Mouse (Mus musculus) layer of hippocampus, postnatal 14 days (tissue): ENCODE measurements around the gene Gm29776. TPM values are rescaled to one million over a fixed set of nuclear protein-coding genes. Genes with fewer than 3 reads are reported as not detected.

Experiments used
- DNase-seq, 2 experiments: peaks; one replicate each; pipeline ENCODE4 v3.0.0; 2021 to 2022; ENCODE audit warnings: low spot score in 2 of 2, mixed read lengths in 1 of 2
- microRNA-seq, 2 experiments: library from miRNA; unstranded; fragments of <30 nt; microRNA quantifications; one replicate each; pipeline ENCODE4 v1.2.0; 2021
- total RNA-seq, 2 experiments: library from RNA; stranded (reverse); gene quantifications; 2 replicates each; pipeline ENCODE4 v1.2.3; 2021

Gene Gm29776
- total RNA-seq, 2 experiments from 2014 or later: 0.21 TPM; not detected in 1

DNA sequence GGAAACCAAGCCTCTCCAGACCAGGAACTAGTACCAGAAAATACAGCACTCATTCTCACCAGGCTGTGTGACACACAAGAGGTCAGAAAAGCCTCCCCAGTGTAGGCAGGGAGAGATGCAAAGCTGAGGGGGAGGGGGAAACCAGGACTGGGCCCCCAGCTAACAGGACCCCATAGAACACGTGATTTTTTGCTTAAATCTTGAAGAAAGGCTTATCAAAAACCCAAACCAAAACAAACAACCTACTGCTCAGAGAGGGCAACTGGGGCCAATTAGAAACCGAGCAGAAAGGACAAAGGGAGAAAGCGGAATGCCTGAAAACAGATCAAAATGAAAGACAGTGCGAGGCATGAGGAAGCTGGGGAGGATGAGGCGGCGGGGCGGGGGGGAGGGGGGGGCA lies 45.8 kb downstream of the Gm29776 start:
- DNase-seq: no peak

DNA sequence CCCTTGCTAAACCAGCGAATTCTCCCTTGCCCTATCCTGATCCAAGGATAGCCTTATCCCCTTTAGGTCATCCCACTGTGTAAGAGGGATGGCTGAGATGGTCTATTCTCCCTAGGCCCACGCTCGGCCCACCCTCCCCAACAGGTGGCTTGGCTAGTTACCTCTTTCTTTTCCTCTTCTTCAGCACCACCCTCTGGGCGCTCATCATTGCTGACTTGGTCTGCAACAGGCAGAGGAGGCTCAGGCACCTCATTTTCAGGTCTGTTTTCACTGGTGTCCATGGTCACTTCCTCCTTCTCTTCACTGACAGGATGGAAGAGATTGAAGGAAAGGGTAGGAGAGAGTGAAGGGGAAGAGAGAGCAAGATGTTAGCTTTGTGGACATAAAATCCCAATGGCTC lies 47.1 kb downstream of the Gm29776 start:
- no peak for DNase-seq

DNA sequence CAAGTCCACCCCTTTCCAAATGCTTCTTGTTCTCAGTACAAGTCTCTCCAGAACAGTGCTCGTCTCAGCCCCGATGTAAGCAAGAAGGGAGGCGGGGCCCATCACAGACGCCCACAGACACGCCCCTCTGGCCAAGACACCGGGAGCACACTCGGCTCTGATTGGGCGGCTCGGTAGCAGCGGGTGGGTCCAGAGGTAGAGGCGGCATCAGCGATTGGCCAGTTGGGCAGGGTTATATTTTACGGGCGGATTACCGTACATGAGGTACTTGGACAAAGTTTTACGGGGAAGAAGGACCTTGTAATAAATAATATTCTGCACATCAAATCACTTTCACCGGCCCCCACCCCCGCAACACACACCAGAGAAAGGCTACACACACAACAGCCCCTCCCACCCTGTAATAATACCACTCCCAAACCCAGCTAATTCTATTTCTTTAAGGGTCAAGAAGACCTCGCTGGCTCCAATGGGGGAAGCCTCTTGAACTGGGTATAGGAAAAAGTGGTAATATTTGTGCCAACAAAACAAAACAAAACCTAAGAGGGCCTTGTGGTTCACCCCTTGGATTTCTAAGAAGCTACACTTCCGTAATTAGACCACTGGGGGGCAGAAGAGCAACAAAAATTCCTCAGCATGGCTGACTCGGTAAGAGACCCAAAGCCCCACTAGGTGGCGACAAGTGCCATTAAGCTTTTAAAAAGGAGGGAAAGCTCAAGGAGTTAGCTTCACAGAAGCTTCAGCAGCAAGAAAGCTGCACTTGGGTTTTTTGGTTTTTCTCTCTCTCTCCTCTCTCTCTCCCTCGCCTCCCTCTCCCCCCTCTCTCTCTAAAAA lies 47.8 kb downstream of the Gm29776 start:
- DNase-seq: peak; percentile 71 to 91

DNA sequence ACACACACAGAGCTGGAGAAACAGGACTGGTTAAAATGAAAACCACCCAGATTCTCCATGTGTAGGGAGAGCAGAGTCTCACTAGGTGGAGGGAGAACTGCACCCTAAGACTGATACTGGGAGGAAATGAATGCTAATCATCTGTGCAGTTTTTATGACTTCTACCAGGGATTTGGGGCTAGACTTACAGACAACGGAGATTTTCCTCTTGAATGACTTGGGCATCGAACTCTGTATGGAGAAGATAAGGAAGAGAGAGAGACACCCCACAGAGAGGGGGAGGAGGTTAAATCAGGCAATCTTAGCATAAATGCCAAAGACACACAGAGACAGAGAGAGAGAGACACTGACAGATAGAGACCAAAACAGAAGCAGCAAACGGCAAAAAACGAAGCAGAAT lies 50.7 kb downstream of the Gm29776 start:
- DNase-seq: no peak

DNA sequence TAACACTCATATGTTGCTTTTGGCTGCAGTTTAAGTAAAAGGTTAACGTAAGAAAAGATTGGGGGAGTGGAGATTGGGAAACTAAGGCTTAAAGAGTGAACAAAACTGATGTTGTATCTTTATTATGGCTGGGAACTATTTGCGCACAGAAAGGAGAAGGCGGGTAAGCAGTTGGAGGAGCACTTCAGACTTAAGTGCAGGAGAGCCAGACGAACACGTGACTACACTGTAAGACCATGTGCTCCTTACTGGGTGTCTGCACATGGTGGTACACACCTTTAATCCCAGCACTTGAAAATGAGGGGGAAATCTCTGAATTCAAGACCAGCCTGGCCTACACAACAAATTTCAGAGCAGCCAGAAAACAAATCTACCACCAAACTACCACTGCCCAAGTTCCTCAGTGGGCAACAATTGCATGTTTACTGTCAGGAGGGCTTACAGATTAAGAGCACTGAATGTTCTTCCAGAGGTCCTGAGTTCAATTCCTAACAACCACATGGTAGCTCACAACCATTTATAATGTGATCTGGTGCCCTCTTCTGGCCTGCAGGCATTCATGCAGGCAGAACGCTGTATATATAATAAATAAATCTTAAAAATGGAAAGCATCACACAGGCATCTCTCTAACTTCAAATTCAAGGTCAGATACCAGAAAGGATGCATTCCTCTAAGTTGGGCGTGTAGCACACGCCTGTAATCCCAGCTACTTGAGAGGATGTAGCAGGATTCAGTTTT lies 51.6 kb downstream of the Gm29776 start:
- DNase-seq: no peak

DNA sequence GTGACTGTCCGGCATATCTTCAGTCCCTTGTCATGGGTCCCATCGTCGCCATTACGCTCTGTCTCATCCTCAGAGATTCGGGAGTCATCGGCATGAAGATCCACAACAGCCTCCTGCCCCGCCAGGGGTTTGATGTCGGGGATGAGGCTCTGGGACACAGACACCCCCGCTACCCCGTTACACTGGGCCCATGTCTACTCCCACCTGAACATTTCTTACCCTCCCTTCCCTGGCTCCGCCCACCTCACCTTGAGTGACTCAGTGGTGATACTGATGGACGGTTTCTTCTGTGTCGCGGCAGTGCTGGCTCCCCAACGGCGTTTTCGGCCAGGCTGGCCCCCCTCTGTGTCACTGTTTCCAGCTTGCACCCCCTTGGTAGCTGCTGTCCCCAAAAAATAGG lies 52.2 kb downstream of the Gm29776 start:
- no peak for DNase-seq

DNA sequence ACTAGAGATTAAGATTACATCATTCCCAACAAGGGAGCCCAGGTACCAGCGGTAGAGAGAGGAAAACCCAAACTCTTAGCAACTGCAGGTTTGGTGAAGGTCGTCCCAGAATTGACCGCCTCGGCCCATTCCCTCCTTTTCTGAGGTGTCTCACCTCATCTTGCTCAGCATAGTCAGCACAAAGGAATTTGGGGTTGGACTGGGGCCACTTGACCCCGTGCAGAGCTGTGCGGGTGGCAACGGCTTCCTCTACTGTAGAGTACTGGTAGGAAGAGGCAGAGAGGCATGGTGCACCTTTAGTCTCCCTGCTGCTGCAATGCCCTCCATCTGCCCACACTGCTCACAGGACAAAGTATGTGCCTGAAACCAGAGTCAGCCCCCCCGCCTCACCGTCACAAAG lies 54.3 kb downstream of the Gm29776 start:
- no peak for DNase-seq

DNA sequence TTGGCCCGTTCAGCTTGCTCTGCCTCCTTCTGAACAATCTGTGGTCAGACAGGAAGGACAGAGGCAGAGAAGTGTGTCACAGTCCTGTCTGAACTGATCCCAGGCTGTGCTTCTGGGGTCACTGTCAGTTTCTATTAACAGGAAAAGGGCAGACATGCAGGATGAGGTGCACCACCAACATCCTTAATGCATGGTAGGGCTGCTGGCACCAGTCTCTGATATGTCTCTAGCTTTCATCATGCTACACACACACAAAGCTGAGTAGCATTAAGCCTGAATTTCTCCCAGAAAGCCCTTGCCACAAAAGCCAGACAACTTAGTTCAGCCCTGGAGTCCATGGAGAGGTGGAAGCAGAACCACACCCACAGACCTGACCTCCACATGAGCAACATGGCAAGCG lies 55.6 kb downstream of the Gm29776 start:
- no peak for DNase-seq

Small RNA genes lying within 50 kb of the gene (microRNA-seq; reads per million reads assigned to microRNA genes)
- 0 to 1.4 reads per million in 2 experiments for gene Mir6948

Other genes with a start within 250 kb of the Gm29776 start
- gene Lrp10, start 234.7 kb downstream of the Gm29776 start, total RNA-seq: 10 to 100 TPM; 40.3 to 45.1 TPM
- gene Rem2, start 222.7 kb downstream of the Gm29776 start, total RNA-seq: 10 to 100 TPM; 31.3 to 33.2 TPM
- 10 to 100 TPM; 74.9 to 75.2 TPM for gene Prmt5, start 181.3 kb downstream of the Gm29776 start, total RNA-seq
- 1 to 10 TPM; 4.1 to 4.2 TPM for gene Haus4, start 144.2 kb downstream of the Gm29776 start, total RNA-seq
- 1 to 10 TPM; 2.6 to 3.2 TPM for gene Ajuba, start 121.3 kb downstream of the Gm29776 start, total RNA-seq
- 1 to 10 TPM; 4.3 to 5.6 TPM for gene 4931414P19Rik, start 92.8 kb downstream of the Gm29776 start, total RNA-seq
- gene Psmb5, start 80.8 kb downstream of the Gm29776 start, total RNA-seq: 100 to 1,000 TPM; 211 to 215 TPM
- under 1 TPM; 0.35 to 0.38 TPM for gene Psmb11, start 77.4 kb downstream of the Gm29776 start, total RNA-seq
- not detected for gene Gm17606, start 57.9 kb downstream of the Gm29776 start, total RNA-seq
- gene Cdh24, start 57.5 kb downstream of the Gm29776 start, total RNA-seq: 10 to 100 TPM; 20.5 to 21.0 TPM
- gene 1700123O20Rik, start 12.6 kb downstream of the Gm29776 start, total RNA-seq: 10 to 100 TPM; 25.8 to 27.8 TPM
- gene Acin1, start 11.9 kb downstream of the Gm29776 start, total RNA-seq: 100 to 1,000 TPM; 210 to 221 TPM
- not detected for gene Cebpe, start 13.3 kb upstream of the Gm29776 start, total RNA-seq
- 10 to 100 TPM; 66.1 to 66.2 TPM for gene Slc7a8, start 83.1 kb upstream of the Gm29776 start, total RNA-seq
- not detected for gene Rnf212b, start 115.3 kb upstream of the Gm29776 start, total RNA-seq
- 10 to 100 TPM; 20.8 to 21.7 TPM for gene Homez, start 172.1 kb upstream of the Gm29776 start, total RNA-seq
- gene Ppp1r3e, start 178.7 kb upstream of the Gm29776 start, total RNA-seq: 10 to 100 TPM; 24.3 to 27.5 TPM
- 10 to 100 TPM; 95.3 to 96.8 TPM for gene Bcl2l2, start 184.5 kb upstream of the Gm29776 start, total RNA-seq
- gene Gm20521, start 184.6 kb upstream of the Gm29776 start, total RNA-seq: under 1 TPM; 0.30 to 0.88 TPM
- 100 to 1,000 TPM; 256 to 278 TPM for gene Pabpn1, start 193.7 kb upstream of the Gm29776 start, total RNA-seq
- 100 to 1,000 TPM; 676 to 680 TPM for gene Slc22a17, start 214.3 kb upstream of the Gm29776 start, total RNA-seq
- gene Efs, start 227.3 kb upstream of the Gm29776 start, total RNA-seq: 10 to 100 TPM; 14.7 to 17.0 TPM
- gene Il25, start 233.9 kb upstream of the Gm29776 start, total RNA-seq: not detected
- 10 to 100 TPM; 57.9 to 58.0 TPM for gene Cmtm5, start 237.4 kb upstream of the Gm29776 start, total RNA-seq